Mouse (Mus musculus) ES-E14 (cell line): Measurements from ENCODE around the gene Grhl3.

Experiments
- HCFC1 ChIP-seq: IDR thresholded peaks from 2 replicates; pipeline ENCODE4 v1.6.1; 2012; ENCODE audit warnings: low read length, inconsistent platforms, borderline replicate concordance; ENCODE audit not compliant: insufficient read depth
- MAFK ChIP-seq: IDR thresholded peaks from 2 replicates; pipeline ENCODE4 v1.6.1; 2014; ENCODE audit warnings: mild to moderate bottlenecking, low read depth, low read length, inconsistent platforms; ENCODE audit not compliant: insufficient read depth

DNA sequence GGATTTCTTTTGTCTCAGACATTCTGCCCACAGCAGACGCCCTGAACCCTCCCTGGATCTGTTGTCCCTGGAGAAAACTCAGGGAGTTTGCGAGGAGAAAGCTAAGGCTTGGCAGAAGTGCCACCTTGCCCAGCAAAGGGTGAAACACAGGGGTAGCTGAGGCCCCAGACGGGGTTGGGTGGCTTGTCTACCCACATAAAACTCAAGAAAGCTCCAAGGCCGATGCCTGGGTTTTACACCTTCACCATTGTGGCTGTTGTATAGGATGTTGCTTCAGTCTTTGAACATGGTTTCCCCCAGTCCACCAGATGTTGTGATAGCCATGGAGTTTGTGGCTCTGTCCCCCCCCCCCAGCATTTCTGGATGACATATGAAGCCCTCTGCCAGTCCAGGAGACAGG lies 11.4 kb upstream of the Grhl3 start:
- no peak for TF ChIP-seq HCFC1
- no peak for TF ChIP-seq MAFK
